Mouse (Mus musculus) c-Kit-positive CD71-positive TER-119-negative erythroid progenitor cells, embryonic 14.5 days (primary cell): ENCODE data around the gene Tmem176b.
"Not testable (repeated sequence)": the region's sequence is repeated elsewhere in the genome, so short reads cannot be mapped to it uniquely, and the experiment has no call there.

Source experiments
- DNase-seq: peaks from one replicate; pipeline ENCODE4 v3.0.0-alpha.2; 2013; ENCODE audit warnings: low read depth

The Tmem176b gene

GRCm38 (mm10) chr6:48842111-48842842 lies 981 bp upstream of the Tmem176b start:
- no peak for DNase-seq

GRCm38 (mm10) chr6:48840371-48840969 lies 826 bp downstream of the Tmem176b start, which contains the start of gene Tmem176a:
Tmem176a (plus strand) TSS chr6:48840919.
- DNase-seq: no peak

GRCm38 (mm10) chr6:48838321-48839080 lies 2.8 kb downstream of the Tmem176b start:
- DNase-seq: no peak

- no peak for DNase-seq
Observed at GRCm38 (mm10) chr6:48837516-48837915, 3.8 kb downstream of the Tmem176b start.

GRCm38 (mm10) chr6:48836146-48836545 lies 5.2 kb downstream of the Tmem176b start:
- DNase-seq: no peak

GRCm38 (mm10) chr6:48835241-48835640 lies 6.1 kb downstream of the Tmem176b start:
- DNase-seq: no peak

- no peak for DNase-seq
Observed at GRCm38 (mm10) chr6:48833515-48833914, 7.8 kb downstream of the Tmem176b start.

- DNase-seq: no peak
Observed at GRCm38 (mm10) chr6:48832426-48832825, 8.9 kb downstream of the Tmem176b start.

- no peak for DNase-seq
Observed at GRCm38 (mm10) chr6:48831141-48831540, 10.2 kb downstream of the Tmem176b start.

- no peak for DNase-seq
Observed at GRCm38 (mm10) chr6:48830241-48830640, 11.1 kb downstream of the Tmem176b start.

GRCm38 (mm10) chr6:48829651-48830050 lies 11.6 kb downstream of the Tmem176b start:
- DNase-seq: no peak

GRCm38 (mm10) chr6:48828976-48829375 lies 12.3 kb downstream of the Tmem176b start:
- no peak for DNase-seq

GRCm38 (mm10) chr6:48825016-48825415 lies 16.3 kb downstream of the Tmem176b start:
- DNase-seq: no peak

GRCm38 (mm10) chr6:48821991-48822785 lies 19.1 kb downstream of the Tmem176b start:
- not testable (repeated sequence) for DNase-seq

- DNase-seq: peak; percentile 48
Observed at GRCm38 (mm10) chr6:48817815-48818214, 23.5 kb downstream of the Tmem176b start.

- no peak for DNase-seq
Observed at GRCm38 (mm10) chr6:48815013-48815412, 26.3 kb downstream of the Tmem176b start.

GRCm38 (mm10) chr6:48809494-48810219 lies 31.6 kb downstream of the Tmem176b start:
- no peak for DNase-seq

- no peak for DNase-seq
Observed at GRCm38 (mm10) chr6:48806746-48807145, 34.5 kb downstream of the Tmem176b start.

- DNase-seq: no peak
Observed at GRCm38 (mm10) chr6:48804346-48804745, 37.0 kb downstream of the Tmem176b start.

GRCm38 (mm10) chr6:48803406-48804051 lies 37.8 kb downstream of the Tmem176b start:
- no peak for DNase-seq

- no peak for DNase-seq
Observed at GRCm38 (mm10) chr6:48801897-48802296, 39.4 kb downstream of the Tmem176b start.
